Mouse (Mus musculus) left cerebral cortex, postnatal 4 days (tissue): ENCODE results near the gene Aqp12. TPM values are rescaled to one million over a fixed set of nuclear protein-coding genes. Genes with fewer than 3 reads are reported as not detected.

ENCODE experiments used
- DNase-seq: peaks from one replicate; pipeline ENCODE4 v3.0.0-alpha.2; 2022
- intact Hi-C: fragments of 180-260 bp; cut with DNase I; formaldehyde crosslinking; loops from one replicate; pipeline ENCODE4 v1.15.1; 2025
- total RNA-seq, 2 experiments: library from RNA; stranded (reverse); gene quantifications; 2 replicates each; pipeline ENCODE4 v1.2.3; 2021

Gene Aqp12
- total RNA-seq, 2 experiments from 2014 or later: not detected

- no peak for DNase-seq
- intact Hi-C loops: loop anchor here (5.0 kb wide), 1 partner anchor 56 kb away; no protein-coding TSS in a partner anchor
Measured at GRCm38 (mm10) chr1:93013367-93013766, 7.2 kb downstream of the Aqp12 start.

GRCm38 (mm10) chr1:93014460-93014859, 8.3 kb downstream of the Aqp12 start:
- DNase-seq: peak; percentile 86

GRCm38 (mm10) chr1:93015136-93015535, 9.0 kb downstream of the Aqp12 start:
- DNase-seq: no peak
- intact Hi-C loops: no loop called here

More at GRCm38 (mm10) chr1:93014460-93014859, 8.3 kb downstream of the Aqp12 start:
- intact Hi-C loops: loop anchor here (5.0 kb wide), 1 partner anchor 57 kb away; no protein-coding TSS in a partner anchor

- DNase-seq: no peak
- intact Hi-C loops: no loop called here
Measured at GRCm38 (mm10) chr1:93018716-93019115, 12.6 kb downstream of the Aqp12 start.

GRCm38 (mm10) chr1:93020602-93021001, 14.5 kb downstream of the Aqp12 start:
- DNase-seq: no peak
- intact Hi-C loops: no loop called here

- DNase-seq: no peak
- intact Hi-C loops: no loop called here
Measured at GRCm38 (mm10) chr1:93026600-93026999, 20.5 kb downstream of the Aqp12 start.

- no peak for DNase-seq
- intact Hi-C loops: no loop called here
Measured at GRCm38 (mm10) chr1:93029387-93029786, 23.3 kb downstream of the Aqp12 start.

- intact Hi-C loops: no loop called here
- no peak for DNase-seq
Measured at GRCm38 (mm10) chr1:93030060-93030459, 23.9 kb downstream of the Aqp12 start.

GRCm38 (mm10) chr1:93031199-93031598, 25.1 kb downstream of the Aqp12 start:
- no peak for DNase-seq

GRCm38 (mm10) chr1:93033989-93034388, 27.9 kb downstream of the Aqp12 start:
- intact Hi-C loops: no loop called here
- no peak for DNase-seq

More at GRCm38 (mm10) chr1:93031199-93031598, 25.1 kb downstream of the Aqp12 start:
- intact Hi-C loops: no loop called here

- no peak for DNase-seq
- intact Hi-C loops: no loop called here
Measured at GRCm38 (mm10) chr1:93035981-93036380, 29.8 kb downstream of the Aqp12 start.

GRCm38 (mm10) chr1:93046153-93046789, 40.1 kb downstream of the Aqp12 start:
- no peak for DNase-seq
- intact Hi-C loops: no loop called here

GRCm38 (mm10) chr1:93050071-93050470, 43.9 kb downstream of the Aqp12 start:
- intact Hi-C loops: no loop called here
- no peak for DNase-seq

- intact Hi-C loops: no loop called here
- no peak for DNase-seq
Measured at GRCm38 (mm10) chr1:93051124-93051833, 45.1 kb downstream of the Aqp12 start.

Other genes starting within 250 kb of the Aqp12 start
- gene Gpc1, start 174.7 kb upstream of the Aqp12 start, total RNA-seq: 100 to 1,000 TPM; 160 to 188 TPM
- gene Ankmy1, start 103.4 kb upstream of the Aqp12 start, total RNA-seq: under 1 TPM; 0.14 to 0.30 TPM
- 1 to 10 TPM; 6.3 to 7.0 TPM for gene Dusp28, start 99.4 kb upstream of the Aqp12 start, total RNA-seq
- 10 to 100 TPM; 56.6 to 56.9 TPM for gene Rnpepl1, start 95.6 kb upstream of the Aqp12 start, total RNA-seq
- gene Capn10, start 72.0 kb upstream of the Aqp12 start, total RNA-seq: 10 to 100 TPM; 60.2 to 63.4 TPM
- 1 to 10 TPM in 1 of 2 experiments, under 1 TPM in 1; 0.40 to 1.0 TPM for gene Gpr35, start 55.5 kb upstream of the Aqp12 start, total RNA-seq
- 100 to 1,000 TPM; 715 to 768 TPM for gene Kif1a, start 95.6 kb downstream of the Aqp12 start, total RNA-seq
- gene Agxt, start 128.9 kb downstream of the Aqp12 start, total RNA-seq: not detected
- gene 2310007B03Rik, start 154.6 kb downstream of the Aqp12 start, total RNA-seq: not detected
- under 1 TPM; 0.91 to 0.94 TPM for gene Crocc2, start 162.4 kb downstream of the Aqp12 start, total RNA-seq
- gene Sned1, start 229.5 kb downstream of the Aqp12 start, total RNA-seq: 1 to 10 TPM; 8.4 to 8.6 TPM